Mouse (Mus musculus): ENCODE measurements around the gene Drg1. TPM values are rescaled to one million over a fixed set of nuclear protein-coding genes. Genes with fewer than 3 reads are reported as not detected.
"Not testable (repeated sequence)": the region's sequence is repeated elsewhere in the genome, so short reads cannot be mapped to it uniquely, and the experiment has no call there.

Gene Drg1
- polyA plus RNA-seq, 1 experiment from 2014 or later: 235 TPM

- H3K27ac ChIP-seq; H3K27me3 ChIP-seq; H3K4me3 ChIP-seq; H3K9ac ChIP-seq; ATAC-seq (ENCODE audit: low FRiP score); H3K4me1 ChIP-seq (replicated peaks); H3K4me2 ChIP-seq; H3K36me3 ChIP-seq: not testable (repeated sequence)
- peaks cover 19% of the 10 kb centered on the region for H3K9me3 ChIP-seq
- WGBS: 53% methylated on average over 4 of the region's 6 CpGs
These were observed 93.7 kb downstream of the Drg1 start for GRCm38 (mm10) chr11:3172526-3172925.

- 76% methylated on average over 1 of the region's 1 CpGs for WGBS
- not testable (repeated sequence) for H3K27ac ChIP-seq; H3K9ac ChIP-seq; H3K4me2 ChIP-seq; H3K36me3 ChIP-seq; ATAC-seq (ENCODE audit: low FRiP score); H3K27me3 ChIP-seq; H3K4me3 ChIP-seq; H3K4me1 ChIP-seq (replicated peaks)
- H3K9me3 ChIP-seq: peaks cover 22% of the 10 kb centered on the region
These were observed 94.3 kb downstream of the Drg1 start for GRCm38 (mm10) chr11:3171931-3172330.

- not testable (repeated sequence) for H3K9ac ChIP-seq; H3K27ac ChIP-seq; H3K36me3 ChIP-seq; H3K4me3 ChIP-seq; H3K27me3 ChIP-seq; H3K4me2 ChIP-seq; H3K4me1 ChIP-seq (replicated peaks)
- H3K9me3 ChIP-seq: peaks cover 25% of the 10 kb centered on the region
- WGBS: 71% methylated on average over 2 of the region's 2 CpGs
- peak; percentile 29; the same call in 1 of the 2 replicates for ATAC-seq (ENCODE audit: low FRiP score)
These were observed 97.2 kb downstream of the Drg1 start for GRCm38 (mm10) chr11:3169042-3169441.

GRCm38 (mm10) chr11:3167571-3168001, 98.6 kb downstream of the Drg1 start:
- not testable (repeated sequence) for H3K9ac ChIP-seq; H3K4me2 ChIP-seq; H3K27me3 ChIP-seq; H3K27ac ChIP-seq; H3K36me3 ChIP-seq; H3K4me1 ChIP-seq (replicated peaks); H3K4me3 ChIP-seq
- ATAC-seq (ENCODE audit: low FRiP score): peak; percentile 14
- H3K9me3 ChIP-seq: peaks cover 20% of the 10 kb centered on the region
- 77% methylated on average over 4 of the region's 4 CpGs for WGBS

GRCm38 (mm10) chr11:3167129-3167528, 99.1 kb downstream of the Drg1 start:
- not testable (repeated sequence) for H3K4me1 ChIP-seq (replicated peaks); H3K4me2 ChIP-seq; H3K27ac ChIP-seq; H3K36me3 ChIP-seq; H3K9ac ChIP-seq; H3K4me3 ChIP-seq; H3K27me3 ChIP-seq
- peaks cover 25% of the 10 kb centered on the region for H3K9me3 ChIP-seq
- peak; percentile 23 for ATAC-seq (ENCODE audit: low FRiP score)
- 92% methylated on average over 4 of the region's 4 CpGs for WGBS

GRCm38 (mm10) chr11:3166321-3166720, 99.9 kb downstream of the Drg1 start:
- not testable (repeated sequence) for H3K4me2 ChIP-seq; ATAC-seq (ENCODE audit: low FRiP score)
- peaks cover 21% of the 10 kb centered on the region for H3K9me3 ChIP-seq

GRCm38 (mm10) chr11:3165210-3165782, 100.9 kb downstream of the Drg1 start:
- not testable (repeated sequence) for H3K27me3 ChIP-seq; H3K27ac ChIP-seq; H3K4me2 ChIP-seq; H3K36me3 ChIP-seq; H3K4me3 ChIP-seq; H3K9ac ChIP-seq; H3K4me1 ChIP-seq (replicated peaks)
- ATAC-seq (ENCODE audit: low FRiP score): peak; percentile 11; the same call in 1 of the 2 replicates
- peaks cover 22% of the 10 kb centered on the region for H3K9me3 ChIP-seq
- 77% methylated on average over 3 of the region's 5 CpGs for WGBS

More at GRCm38 (mm10) chr11:3166321-3166720, 99.9 kb downstream of the Drg1 start:
- H3K9ac ChIP-seq; H3K4me1 ChIP-seq (replicated peaks); H3K27ac ChIP-seq; H3K36me3 ChIP-seq; H3K27me3 ChIP-seq; H3K4me3 ChIP-seq: not testable (repeated sequence)

GRCm38 (mm10) chr11:3163661-3164060, 102.6 kb downstream of the Drg1 start:
- H3K4me2 ChIP-seq; H3K4me1 ChIP-seq (replicated peaks); H3K4me3 ChIP-seq; ATAC-seq (ENCODE audit: low FRiP score); H3K9ac ChIP-seq; H3K27me3 ChIP-seq; H3K36me3 ChIP-seq; H3K27ac ChIP-seq: not testable (repeated sequence)
- WGBS: 71% methylated on average over 3 of the region's 3 CpGs
- H3K9me3 ChIP-seq: peaks cover 22% of the 10 kb centered on the region

- H3K36me3 ChIP-seq; H3K9ac ChIP-seq; ATAC-seq (ENCODE audit: low FRiP score); H3K4me3 ChIP-seq; H3K27ac ChIP-seq; H3K4me2 ChIP-seq; H3K27me3 ChIP-seq; H3K4me1 ChIP-seq (replicated peaks): not testable (repeated sequence)
- H3K9me3 ChIP-seq: peaks cover 23% of the 10 kb centered on the region
- 92% methylated on average over 2 of the region's 2 CpGs for WGBS
These were observed 103.1 kb downstream of the Drg1 start for GRCm38 (mm10) chr11:3163122-3163521.

- not testable (repeated sequence) for H3K4me3 ChIP-seq; H3K4me1 ChIP-seq (replicated peaks); H3K4me2 ChIP-seq; H3K27ac ChIP-seq; H3K36me3 ChIP-seq; H3K9ac ChIP-seq; H3K27me3 ChIP-seq
- H3K9me3 ChIP-seq: peaks cover 19% of the 10 kb centered on the region
- WGBS: 70% methylated on average over 5 of the region's 5 CpGs
- ATAC-seq (ENCODE audit: low FRiP score): peak; percentile 34
These were observed 103.8 kb downstream of the Drg1 start for GRCm38 (mm10) chr11:3162236-3162897.

- H3K4me2 ChIP-seq; H3K27ac ChIP-seq; H3K36me3 ChIP-seq; H3K4me3 ChIP-seq; H3K27me3 ChIP-seq; H3K4me1 ChIP-seq (replicated peaks); H3K9ac ChIP-seq; ATAC-seq (ENCODE audit: low FRiP score): not testable (repeated sequence)
- H3K9me3 ChIP-seq: peaks cover 21% of the 10 kb centered on the region
- 64% methylated on average over 1 of the region's 2 CpGs for WGBS
These were observed 104.8 kb downstream of the Drg1 start for GRCm38 (mm10) chr11:3161370-3161769.

- not testable (repeated sequence) for ATAC-seq (ENCODE audit: low FRiP score); H3K36me3 ChIP-seq; H3K9ac ChIP-seq; H3K4me2 ChIP-seq; H3K4me1 ChIP-seq (replicated peaks); H3K27ac ChIP-seq; H3K27me3 ChIP-seq; H3K4me3 ChIP-seq
- 91% methylated on average over 4 of the region's 4 CpGs for WGBS
- peaks cover 21% of the 10 kb centered on the region for H3K9me3 ChIP-seq
These were observed 107.4 kb downstream of the Drg1 start for GRCm38 (mm10) chr11:3158800-3159199.

GRCm38 (mm10) chr11:3157996-3158395, 108.2 kb downstream of the Drg1 start:
- ATAC-seq (ENCODE audit: low FRiP score); H3K36me3 ChIP-seq; H3K4me1 ChIP-seq (replicated peaks); H3K27me3 ChIP-seq; H3K4me3 ChIP-seq; H3K9ac ChIP-seq; H3K27ac ChIP-seq; H3K4me2 ChIP-seq: not testable (repeated sequence)
- peaks cover 23% of the 10 kb centered on the region for H3K9me3 ChIP-seq
- 96% methylated on average over 6 of the region's 6 CpGs for WGBS

Data from hindbrain, embryonic 13.5 days (tissue).